Mouse (Mus musculus) kidney, embryonic 16.5 days (tissue): Measurements from ENCODE around the gene Gm34653. TPM values are rescaled to one million over a fixed set of nuclear protein-coding genes. Genes with fewer than 3 reads are reported as not detected.
"Not testable (repeated sequence)": the region's sequence is repeated elsewhere in the genome, so short reads cannot be mapped to it uniquely, and the experiment has no call there.

ENCODE experiments used
- ATAC-seq: fragments of 200-750 bp; cut with Nextera tagmentation; 2 replicates; pipeline ENCODE4 v1.8.0; 2017; ENCODE audit warnings: moderate TSS enrichment; ENCODE audit not compliant: low FRiP score, low TSS enrichment
- H3K27ac ChIP-seq: fragments of 300-500 bp; sonication (generic); 2 replicates; pipeline ENCODE4 v1.5.1; 2014; ENCODE audit warnings: low read length
- H3K27me3 ChIP-seq: fragments of 300-500 bp; sonication (generic); 2 replicates; pipeline ENCODE4 v1.6.1; 2014; ENCODE audit warnings: low read length, control low read depth, mixed read lengths; ENCODE audit not compliant: insufficient read depth
- H3K36me3 ChIP-seq: fragments of 300-500 bp; sonication (generic); 2 replicates; pipeline ENCODE4 v1.6.1; 2014; ENCODE audit warnings: low read length, control low read depth, mixed read lengths; ENCODE audit not compliant: insufficient read depth
- H3K4me1 ChIP-seq: fragments of 300-500 bp; sonication (generic); 2 replicates; pipeline ENCODE4 v1.6.1; 2014; ENCODE audit warnings: low read length, control low read depth, mixed read lengths; ENCODE audit not compliant: insufficient read depth
- H3K4me2 ChIP-seq: fragments of 300-500 bp; sonication (generic); replicated peaks from 2 replicates; pipeline ENCODE4 v1.6.1; 2014; ENCODE audit warnings: low read depth, low read length
- H3K4me3 ChIP-seq: fragments of 300-500 bp; sonication (generic); 2 replicates; pipeline ENCODE4 v1.5.1; 2014; ENCODE audit warnings: mild to moderate bottlenecking, low read length
- H3K9ac ChIP-seq: fragments of 300-500 bp; sonication (generic); replicated peaks from 2 replicates; pipeline ENCODE4 v1.6.1; 2014; ENCODE audit warnings: low read length
- H3K9me3 ChIP-seq: fragments of 300-500 bp; sonication (generic); 2 replicates; pipeline ENCODE4 v1.6.1; 2016; ENCODE audit warnings: low read length, control low read depth
- WGBS: fragments of 180-500 bp; shearing (Covaris S2); extraction: QIAGEN DNeasy Blood & Tissue Kit; methylation state at CpG from one replicate; pipeline ENCODE4 v1.1.7; 2014; 5-methylcytosine and 5-hydroxymethylcytosine counted together
- polyA plus RNA-seq: library from polyadenylated mRNA; unstranded; fragments of >200 nt; fragmentation: Nextera tagmentation; extraction: Ambion mirVana; gene quantifications from 2 replicates; pipeline ENCODE4 v1.2.1, GENCODE M21; 2015

Gene Gm34653
- polyA plus RNA-seq, 1 experiment from 2014 or later: not detected

DNA sequence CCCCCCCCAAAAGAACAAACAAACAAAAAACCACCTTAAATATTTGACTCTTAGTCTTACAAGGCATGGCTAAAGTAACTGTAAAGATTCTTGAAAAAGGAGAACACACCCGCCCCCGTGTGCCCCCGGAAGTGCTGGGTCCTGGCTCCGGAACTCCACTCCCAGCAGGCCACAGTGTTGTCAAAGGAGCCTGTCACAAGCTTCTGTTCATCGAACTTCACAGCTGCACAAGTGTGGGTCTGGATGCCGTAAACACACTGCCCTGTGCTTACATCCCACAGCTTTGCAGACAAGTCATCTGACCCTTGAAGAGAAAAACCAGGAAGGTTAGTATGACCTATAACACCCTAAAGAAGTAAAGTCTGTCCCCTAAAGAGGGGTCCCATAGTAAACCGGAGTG is 20.1 kb upstream of the Gm34653 start:
- Histone ChIP-seq H3K4me1 (no peaks in the 10 kb centered on the region), H3K36me3 (peaks cover 28% of the 10 kb centered on the region)

DNA sequence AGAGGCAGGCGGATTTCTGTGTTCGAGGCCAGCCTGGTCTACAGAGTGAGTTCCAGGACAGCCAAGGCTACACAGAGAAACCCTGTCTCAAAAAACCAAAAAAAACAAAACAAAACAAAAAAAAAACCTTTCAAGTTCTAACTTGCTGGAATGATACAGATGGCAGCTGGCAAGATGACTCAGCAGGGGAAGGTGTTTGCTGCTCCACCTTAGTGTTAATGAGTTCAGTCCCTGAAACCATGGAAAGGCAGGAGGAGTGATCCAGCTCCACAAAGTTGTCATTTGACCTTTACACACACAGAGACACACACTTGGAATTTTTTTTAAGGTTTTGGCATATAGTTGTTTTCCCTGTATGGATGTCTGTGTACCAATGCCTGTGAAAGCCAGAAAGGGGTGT is 16.9 kb upstream of the Gm34653 start:
- not testable (repeated sequence) for H3K4me2 ChIP-seq

More for the DNA sequence above, 20.1 kb upstream of the Gm34653 start:
- WGBS: 77% methylated on average over 7 of the region's 7 CpGs
- Histone ChIP-seq H3K27me3 (no peaks in the 10 kb centered on the region), H3K9ac (no peak overlapping the region), H3K4me3 (no peak overlapping the region), H3K27ac (no peak overlapping the region), H3K4me2 (no peak overlapping the region), H3K9me3 (no peaks in the 10 kb centered on the region)
- ATAC-seq: no peak

DNA sequence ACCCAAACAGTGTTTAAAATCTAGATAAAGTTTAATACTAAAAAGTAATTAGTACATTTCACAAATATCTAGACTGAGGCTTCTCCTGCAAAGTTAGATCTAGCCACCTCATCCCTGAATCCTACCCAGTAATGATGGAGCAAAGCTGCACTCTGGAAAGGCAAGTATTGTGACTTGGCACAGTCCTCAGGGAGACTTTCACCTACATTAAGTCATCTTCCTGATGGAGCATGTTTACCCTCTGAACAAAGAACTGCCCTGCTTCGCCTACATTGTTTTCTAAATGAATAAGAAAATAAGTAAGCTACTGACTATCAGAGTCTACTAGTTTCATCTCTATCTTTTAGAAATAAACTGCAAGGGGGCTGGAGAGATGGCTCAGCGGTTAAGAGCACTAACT is 14.3 kb upstream of the Gm34653 start:
- no peak overlapping the region for H3K27ac ChIP-seq

More for the DNA sequence above, 16.9 kb upstream of the Gm34653 start:
- not testable (repeated sequence) for H3K4me1 ChIP-seq, H3K4me3 ChIP-seq, H3K27ac ChIP-seq, ATAC-seq, H3K9ac ChIP-seq, H3K9me3 ChIP-seq, H3K27me3 ChIP-seq
- 91% methylated on average over 2 of the region's 2 CpGs for WGBS
- H3K36me3 ChIP-seq: peaks cover 28% of the 10 kb centered on the region

DNA sequence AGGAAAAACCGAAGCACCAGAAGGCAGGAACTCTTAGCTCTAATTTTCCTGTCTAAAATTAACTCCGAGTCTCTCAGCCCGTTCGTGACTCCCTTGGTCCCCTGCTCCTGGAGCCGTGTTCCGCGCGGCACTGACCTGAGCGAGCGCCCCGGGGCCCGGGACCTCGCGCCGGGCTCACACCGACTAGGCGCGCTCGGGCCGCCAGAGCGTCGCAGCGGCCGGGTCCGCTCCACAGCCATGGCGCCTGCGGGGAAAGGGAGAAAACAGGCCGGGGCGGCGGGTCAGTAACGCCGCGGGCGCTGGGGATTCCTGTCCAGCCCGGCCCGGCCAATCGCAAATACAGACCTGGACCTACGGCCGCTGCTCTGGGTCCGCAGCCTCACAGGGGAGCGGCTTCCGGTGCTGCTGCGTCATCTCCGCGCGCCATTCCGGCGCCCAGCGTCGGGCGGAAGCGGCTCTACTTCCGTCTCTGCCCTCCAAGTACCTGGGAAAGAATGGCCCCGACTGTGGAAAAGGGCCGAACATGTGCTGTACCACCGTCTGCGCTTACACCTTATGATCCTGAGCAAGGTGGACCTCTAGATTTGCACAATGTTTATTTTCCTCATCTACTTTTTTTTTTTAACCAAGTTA is 6.9 kb upstream of the Gm34653 start, which contains the start of gene Fbxw2:
Gene Fbxw2 (minus strand): TSS at position 485 of the 633 bp plus-strand sequence.
- peak within 1 kb of the TSS; percentile 86 for H3K4me2 ChIP-seq
- H3K9me3 ChIP-seq: 0 out of 2 replicates have a peak, but pooled peaks cover 5% of the 10 kb centered on the region
- H3K36me3 ChIP-seq: no peaks in the 10 kb centered on the region
- no peaks in the 10 kb centered on the region for H3K27me3 ChIP-seq
- H3K27ac ChIP-seq: peak within 1 kb of the TSS; percentile 92
- H3K4me1 ChIP-seq: peaks cover 13% of the 10 kb centered on the region
- under 1% methylated on average over 57 of the region's 57 CpGs for WGBS
- peak; percentile 99 for ATAC-seq
- peak within 1 kb of the TSS; percentile 98 for H3K9ac ChIP-seq
- H3K4me3 ChIP-seq: peak within 1 kb of the TSS; percentile 100

More for the DNA sequence above, 14.3 kb upstream of the Gm34653 start:
- Histone ChIP-seq H3K27me3 (no peaks in the 10 kb centered on the region), H3K36me3 (peaks cover 17% of the 10 kb centered on the region), H3K4me3 (no peak overlapping the region), H3K9me3 (no peaks in the 10 kb centered on the region), H3K4me1 (no peaks in the 10 kb centered on the region), H3K9ac (no peak overlapping the region), H3K4me2 (no peak overlapping the region)
- WGBS: 95% methylated on average over 2 of the region's 2 CpGs
- ATAC-seq: no peak

DNA sequence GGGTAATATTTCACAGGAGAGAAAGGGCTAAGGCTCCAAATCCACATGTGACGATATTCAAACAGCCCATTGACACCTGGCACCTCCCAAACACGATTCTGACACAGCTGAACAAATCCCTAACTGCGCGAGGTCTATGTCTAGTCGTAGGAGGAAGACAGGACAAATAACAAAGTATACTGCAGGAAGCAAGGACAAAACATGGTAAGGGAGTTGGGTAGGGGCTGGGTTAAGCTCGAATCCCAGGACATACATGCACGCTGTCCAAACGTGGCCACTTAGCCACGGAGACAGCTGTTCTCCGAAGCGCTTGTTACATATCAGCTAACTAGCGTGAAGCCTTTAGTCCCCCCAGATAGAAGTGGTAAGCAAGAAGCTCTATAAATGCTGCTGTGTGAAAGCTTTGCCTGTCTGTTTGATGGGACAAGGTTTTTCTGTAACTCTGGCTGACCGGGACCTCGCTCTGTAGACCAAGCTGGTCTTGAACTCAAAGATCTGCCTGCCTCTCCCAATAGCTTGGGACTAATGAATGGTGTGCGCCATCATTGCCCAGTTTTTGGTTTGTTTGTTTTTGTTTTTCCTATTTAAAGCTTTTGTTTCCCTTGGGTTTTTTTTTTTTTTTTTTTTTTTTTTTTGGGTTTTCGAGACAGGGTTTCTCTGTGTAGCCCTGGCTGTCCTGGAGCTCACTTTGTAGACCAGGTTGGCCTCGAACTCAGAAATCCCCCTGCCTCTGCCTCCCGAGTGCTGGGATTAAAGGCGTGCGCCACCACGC is 6.2 kb upstream of the Gm34653 start:
- peak overlapping the region; percentile 57 for H3K27ac ChIP-seq
- H3K27me3 ChIP-seq: no peaks in the 10 kb centered on the region
- H3K36me3 ChIP-seq: no peaks in the 10 kb centered on the region
- H3K4me1 ChIP-seq: peaks cover 13% of the 10 kb centered on the region
- peak overlapping the region; percentile 86 for H3K4me2 ChIP-seq
- H3K4me3 ChIP-seq: peak overlapping the region; percentile 100
- ATAC-seq: no peak
- H3K9ac ChIP-seq: peak overlapping the region; percentile 98
- 35% methylated on average over 20 of the region's 21 CpGs for WGBS
- 0 out of 2 replicates have a peak, but pooled peaks cover 5% of the 10 kb centered on the region for H3K9me3 ChIP-seq

DNA sequence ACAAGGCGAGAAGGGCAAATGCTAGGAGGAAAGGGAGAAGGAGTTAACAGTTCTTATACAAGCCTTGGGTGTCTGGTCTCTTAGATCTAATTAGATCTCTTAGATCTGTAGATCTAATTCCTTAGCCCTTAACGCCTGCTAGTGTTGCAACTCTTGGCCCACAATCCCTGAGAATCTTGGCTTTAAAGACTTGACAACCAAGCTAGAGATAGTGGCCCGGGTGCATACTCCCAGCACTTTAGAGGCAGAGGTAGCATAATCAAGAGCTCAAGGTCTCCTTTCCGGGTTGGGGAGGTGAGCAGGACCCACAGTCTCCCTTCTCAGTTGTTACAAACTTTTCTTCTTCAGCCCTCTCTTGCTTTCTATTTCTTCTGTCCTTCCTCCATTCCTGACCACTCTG is 5.2 kb upstream of the Gm34653 start:
- no peaks in the 10 kb centered on the region for H3K27me3 ChIP-seq
- H3K36me3 ChIP-seq: no peaks in the 10 kb centered on the region
- no peak for ATAC-seq
- no peak overlapping the region for H3K27ac ChIP-seq
- H3K4me2 ChIP-seq: no peak overlapping the region
- H3K4me1 ChIP-seq: peaks cover 13% of the 10 kb centered on the region
- no peak overlapping the region for H3K4me3 ChIP-seq
- no peak overlapping the region for H3K9ac ChIP-seq
- 87% methylated on average over 4 of the region's 4 CpGs for WGBS
- H3K9me3 ChIP-seq: 0 out of 2 replicates have a peak, but pooled peaks cover 5% of the 10 kb centered on the region

DNA sequence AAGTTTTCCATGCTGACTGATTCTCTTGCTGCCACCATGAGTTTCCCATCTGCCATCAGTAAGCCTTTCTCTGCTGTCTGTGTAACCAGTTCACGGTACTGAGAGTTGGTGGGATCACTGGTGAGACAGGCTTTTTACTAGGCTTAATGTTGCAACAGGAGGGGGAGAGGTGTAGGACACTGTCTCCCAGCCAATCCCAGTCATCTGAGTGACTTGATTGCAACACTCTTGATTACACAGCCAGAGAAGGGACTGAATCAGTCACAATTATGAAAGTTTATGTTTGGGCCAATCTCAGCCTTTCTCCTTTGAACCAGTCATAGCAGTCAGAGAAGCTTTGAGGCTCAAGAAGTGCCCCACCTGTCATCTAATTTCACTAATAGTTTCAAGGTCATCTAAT is 4.8 kb upstream of the Gm34653 start:
- no peak overlapping the region for H3K4me3 ChIP-seq
- H3K9me3 ChIP-seq: 0 out of 2 replicates have a peak, but pooled peaks cover 5% of the 10 kb centered on the region
- 84% methylated on average over 1 of the region's 1 CpGs for WGBS
- H3K4me1 ChIP-seq: peaks cover 13% of the 10 kb centered on the region
- H3K27ac ChIP-seq: no peak overlapping the region
- H3K9ac ChIP-seq: no peak overlapping the region
- no peak for ATAC-seq
- H3K27me3 ChIP-seq: no peaks in the 10 kb centered on the region
- no peak overlapping the region for H3K4me2 ChIP-seq
- no peaks in the 10 kb centered on the region for H3K36me3 ChIP-seq

DNA sequence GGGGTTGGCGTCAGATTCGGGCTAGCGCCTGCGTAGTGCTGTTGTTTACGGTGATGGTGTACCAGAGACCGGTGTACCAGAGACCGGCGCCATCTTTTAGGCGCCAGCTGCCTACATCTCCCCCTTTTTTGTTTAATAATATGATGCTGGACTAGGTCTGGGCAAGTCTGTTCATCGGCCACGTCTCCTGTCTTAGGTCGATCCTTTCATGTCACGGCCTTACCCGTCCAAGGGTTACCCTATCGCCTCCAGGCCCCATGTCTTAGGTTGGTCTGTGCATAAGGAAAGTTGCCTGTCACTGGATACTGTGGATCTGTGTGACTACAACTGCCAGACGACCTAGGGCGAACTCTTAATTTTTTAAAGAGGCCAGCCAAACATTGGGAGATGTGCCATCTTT is 2.7 kb upstream of the Gm34653 start:
- not testable (repeated sequence) for H3K4me3 ChIP-seq, H3K4me2 ChIP-seq, H3K9me3 ChIP-seq, H3K27ac ChIP-seq, H3K36me3 ChIP-seq, H3K27me3 ChIP-seq, ATAC-seq, H3K9ac ChIP-seq, H3K4me1 ChIP-seq
- 96% methylated on average over 17 of the region's 17 CpGs for WGBS

DNA sequence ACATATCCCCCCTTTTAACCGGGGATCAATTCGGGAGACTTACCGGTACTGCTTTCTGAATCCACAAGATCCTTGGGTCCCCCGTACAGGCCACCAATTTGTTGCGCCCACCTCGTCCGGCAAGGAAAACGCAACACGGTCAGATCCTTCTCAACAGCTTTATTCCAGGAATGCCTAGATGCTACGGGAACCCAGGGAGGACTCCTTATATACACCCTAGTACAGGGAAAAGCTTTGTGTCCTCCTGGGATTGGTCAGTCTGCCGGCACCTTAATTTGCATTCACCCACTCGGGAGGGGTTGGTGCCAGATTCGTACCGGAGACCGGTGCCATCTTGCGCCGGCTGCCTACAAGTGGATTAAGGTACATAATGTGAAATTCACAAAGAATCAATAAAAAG is 817 bp downstream of the Gm34653 start:
- Histone ChIP-seq H3K9me3 (0 out of 2 replicates have a peak, but pooled peaks cover 5% of the 10 kb centered on the region), H3K27me3 (no peaks in the 10 kb centered on the region), H3K9ac (no peak overlapping the region), H3K36me3 (no peaks in the 10 kb centered on the region), H3K4me1 (no peaks in the 10 kb centered on the region), H3K4me3 (no peak overlapping the region), H3K27ac (no peak overlapping the region), H3K4me2 (no peak overlapping the region)
- no peak for ATAC-seq
- WGBS: 89% methylated on average over 17 of the region's 17 CpGs

DNA sequence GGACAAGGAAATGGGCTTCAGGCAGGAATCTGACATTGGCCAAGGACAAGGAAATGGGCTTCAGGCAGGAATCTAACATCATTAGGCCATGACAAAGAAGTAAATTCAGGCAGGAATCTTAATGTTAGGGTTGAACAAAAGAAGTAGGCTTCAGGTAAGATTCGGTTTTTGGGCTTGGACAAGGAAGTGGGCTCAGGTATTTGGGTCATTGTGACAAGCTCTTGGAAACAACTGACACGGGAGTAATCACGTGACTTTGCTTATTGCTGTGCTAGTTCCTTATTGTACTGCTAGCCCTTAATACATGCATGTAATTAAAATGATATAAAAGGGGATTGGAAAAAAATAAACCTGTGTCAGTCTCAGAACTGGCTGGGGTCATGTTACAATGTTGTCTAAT is 2.9 kb downstream of the Gm34653 start:
- Histone ChIP-seq H3K36me3 (no peaks in the 10 kb centered on the region), H3K27me3 (no peaks in the 10 kb centered on the region), H3K27ac (no peak overlapping the region), H3K4me1 (no peaks in the 10 kb centered on the region), H3K9me3 (no peaks in the 10 kb centered on the region), H3K4me2 (no peak overlapping the region), H3K4me3 (no peak overlapping the region), H3K9ac (no peak overlapping the region)
- ATAC-seq: no peak
- 78% methylated on average over 3 of the region's 3 CpGs for WGBS
